Mouse (Mus musculus): ENCODE data around the gene Sbno2. TPM values are rescaled to one million over a fixed set of nuclear protein-coding genes. Genes with fewer than 3 reads are reported as not detected.
"Not testable (repeated sequence)": the region's sequence is repeated elsewhere in the genome, so short reads cannot be mapped to it uniquely, and the experiment has no call there.

Gene Sbno2
- total RNA-seq, 2 experiments from 2014 or later: 4.5 to 7.3 TPM

- intact Hi-C loops (cut with DNase I): no loop called here
- DNase-seq: no peak
These were observed 36.1 kb downstream of the Sbno2 start for GRCm38 (mm10) chr10:80069251-80069650.

- intact Hi-C loops (cut with DNase I): no loop called here
- DNase-seq: no peak
These were observed 41.3 kb downstream of the Sbno2 start for GRCm38 (mm10) chr10:80063877-80064650.

GRCm38 (mm10) chr10:80063104-80063503, 42.3 kb downstream of the Sbno2 start:
- intact Hi-C loops (cut with DNase I): no loop called here
- DNase-seq: no peak

- no peak for DNase-seq
- intact Hi-C loops (cut with DNase I): no loop called here
These were observed 47.6 kb downstream of the Sbno2 start for GRCm38 (mm10) chr10:80057683-80058326.

GRCm38 (mm10) chr10:80056976-80057682, 48.2 kb downstream of the Sbno2 start:
- DNase-seq: no peak
- intact Hi-C loops (cut with DNase I): no loop called here

GRCm38 (mm10) chr10:80056506-80056905, 48.9 kb downstream of the Sbno2 start:
- no peak for DNase-seq
- intact Hi-C loops (cut with DNase I): no loop called here

- intact Hi-C loops (cut with DNase I): no loop called here
These were observed 49.5 kb downstream of the Sbno2 start for GRCm38 (mm10) chr10:80055891-80056290.

GRCm38 (mm10) chr10:80055364-80055763, 50.0 kb downstream of the Sbno2 start:
- intact Hi-C loops (cut with DNase I): no loop called here
- DNase-seq: no peak

More at GRCm38 (mm10) chr10:80055891-80056290, 49.5 kb downstream of the Sbno2 start:
- DNase-seq: no peak

GRCm38 (mm10) chr10:80054911-80055310, 50.5 kb downstream of the Sbno2 start:
- not testable (repeated sequence) for DNase-seq
- intact Hi-C loops (cut with DNase I): loop anchor here (1.0 kb wide), 1 partner anchor 59 kb away; no protein-coding TSS in a partner anchor

GRCm38 (mm10) chr10:80053831-80054815, 51.2 kb downstream of the Sbno2 start:
- intact Hi-C loops (cut with DNase I): loop anchor here (1.0 kb wide), 1 partner anchor 60 kb away; no protein-coding TSS in a partner anchor
- peak; percentile 54 to 73 for DNase-seq

GRCm38 (mm10) chr10:80053259-80053780, 52.1 kb downstream of the Sbno2 start:
- intact Hi-C loops (cut with DNase I): no loop called here

GRCm38 (mm10) chr10:80052374-80052764, 53.0 kb downstream of the Sbno2 start:
- intact Hi-C loops (cut with DNase I): no loop called here
- DNase-seq: no peak

More at GRCm38 (mm10) chr10:80053259-80053780, 52.1 kb downstream of the Sbno2 start:
- peak; percentile 99 to 100 for DNase-seq

GRCm38 (mm10) chr10:80051618-80052373, 53.6 kb downstream of the Sbno2 start:
- DNase-seq: peak in 1 of 2 experiments; percentile 52
- intact Hi-C loops (cut with DNase I): no loop called here

- DNase-seq: no peak
- intact Hi-C loops (cut with DNase I): no loop called here
These were observed 54.3 kb downstream of the Sbno2 start for GRCm38 (mm10) chr10:80050885-80051617.

GRCm38 (mm10) chr10:80050244-80050643, 55.1 kb downstream of the Sbno2 start:
- intact Hi-C loops (cut with DNase I): no loop called here
- no peak for DNase-seq

GRCm38 (mm10) chr10:80048834-80049233, 56.5 kb downstream of the Sbno2 start:
- intact Hi-C loops (cut with DNase I): no loop called here

GRCm38 (mm10) chr10:80048396-80048795, 57.0 kb downstream of the Sbno2 start:
- no peak for DNase-seq
- intact Hi-C loops (cut with DNase I): no loop called here

More at GRCm38 (mm10) chr10:80048834-80049233, 56.5 kb downstream of the Sbno2 start:
- no peak for DNase-seq

GRCm38 (mm10) chr10:80047041-80047565, 58.3 kb downstream of the Sbno2 start, which contains the start of gene Gpx4:
Gene Gpx4 (plus strand): TSS chr10:80047166.
- no peak for DNase-seq
- intact Hi-C loops (cut with DNase I): no loop called here

Data from gastrocnemius, postnatal 36 days (tissue).